Mouse (Mus musculus): Measurements from ENCODE around the gene Gm20388. TPM values are rescaled to one million over a fixed set of nuclear protein-coding genes. Genes with fewer than 3 reads are reported as not detected.

Gm20388 gene
- total RNA-seq, 1 experiment from 2014 or later: 18.4 TPM

GRCm38 (mm10) chr8:120561539-120562435 lies 651.1 kb downstream of the Gm20388 start:
- no peak for ATAC-seq (replicated peaks in 1 of 2; ENCODE audit: insufficient read depth in 1 of 2, low FRiP score in 2 of 2, low TSS enrichment in 1 of 2, low read depth in 1 of 2, poor library complexity in 2 of 2, severe bottlenecking in 2 of 2)

- no peak for ATAC-seq (replicated peaks in 1 of 2; ENCODE audit: insufficient read depth in 1 of 2, low FRiP score in 2 of 2, low TSS enrichment in 1 of 2, low read depth in 1 of 2, poor library complexity in 2 of 2, severe bottlenecking in 2 of 2)
These were observed 652.2 kb downstream of the Gm20388 start for GRCm38 (mm10) chr8:120562680-120563347.

- no peak for ATAC-seq (replicated peaks in 1 of 2; ENCODE audit: insufficient read depth in 1 of 2, low FRiP score in 2 of 2, low TSS enrichment in 1 of 2, low read depth in 1 of 2, poor library complexity in 2 of 2, severe bottlenecking in 2 of 2)
These were observed 652.7 kb downstream of the Gm20388 start for GRCm38 (mm10) chr8:120563348-120563724.

- peak; percentile 82 to 86 for ATAC-seq (replicated peaks in 1 of 2; ENCODE audit: insufficient read depth in 1 of 2, low FRiP score in 2 of 2, low TSS enrichment in 1 of 2, low read depth in 1 of 2, poor library complexity in 2 of 2, severe bottlenecking in 2 of 2)
These were observed 653.5 kb downstream of the Gm20388 start for GRCm38 (mm10) chr8:120563851-120564837.

GRCm38 (mm10) chr8:120565151-120565711 lies 654.6 kb downstream of the Gm20388 start:
- ATAC-seq (replicated peaks in 1 of 2; ENCODE audit: insufficient read depth in 1 of 2, low FRiP score in 2 of 2, low TSS enrichment in 1 of 2, low read depth in 1 of 2, poor library complexity in 2 of 2, severe bottlenecking in 2 of 2): no peak

- peak; percentile 20 to 27; a peak in 3 of 4 replicates for ATAC-seq (replicated peaks in 1 of 2; ENCODE audit: insufficient read depth in 1 of 2, low FRiP score in 2 of 2, low TSS enrichment in 1 of 2, low read depth in 1 of 2, poor library complexity in 2 of 2, severe bottlenecking in 2 of 2)
These were observed 656.0 kb downstream of the Gm20388 start for GRCm38 (mm10) chr8:120566681-120567080.

GRCm38 (mm10) chr8:120567731-120568130 lies 657.1 kb downstream of the Gm20388 start:
- no peak for ATAC-seq (replicated peaks in 1 of 2; ENCODE audit: insufficient read depth in 1 of 2, low FRiP score in 2 of 2, low TSS enrichment in 1 of 2, low read depth in 1 of 2, poor library complexity in 2 of 2, severe bottlenecking in 2 of 2)

- no peak for ATAC-seq (replicated peaks in 1 of 2; ENCODE audit: insufficient read depth in 1 of 2, low FRiP score in 2 of 2, low TSS enrichment in 1 of 2, low read depth in 1 of 2, poor library complexity in 2 of 2, severe bottlenecking in 2 of 2)
These were observed 657.6 kb downstream of the Gm20388 start for GRCm38 (mm10) chr8:120568164-120568798.

- no peak for ATAC-seq (replicated peaks in 1 of 2; ENCODE audit: insufficient read depth in 1 of 2, low FRiP score in 2 of 2, low TSS enrichment in 1 of 2, low read depth in 1 of 2, poor library complexity in 2 of 2, severe bottlenecking in 2 of 2)
These were observed 658.5 kb downstream of the Gm20388 start for GRCm38 (mm10) chr8:120569123-120569522.

- peak; percentile 27 to 28; a peak in 1 of 4 replicates for ATAC-seq (replicated peaks in 1 of 2; ENCODE audit: insufficient read depth in 1 of 2, low FRiP score in 2 of 2, low TSS enrichment in 1 of 2, low read depth in 1 of 2, poor library complexity in 2 of 2, severe bottlenecking in 2 of 2)
These were observed 659.5 kb downstream of the Gm20388 start for GRCm38 (mm10) chr8:120569939-120570715.

- ATAC-seq (replicated peaks in 1 of 2; ENCODE audit: insufficient read depth in 1 of 2, low FRiP score in 2 of 2, low TSS enrichment in 1 of 2, low read depth in 1 of 2, poor library complexity in 2 of 2, severe bottlenecking in 2 of 2): no peak
These were observed 660.9 kb downstream of the Gm20388 start for GRCm38 (mm10) chr8:120571561-120571960.

GRCm38 (mm10) chr8:120572534-120572933 lies 661.9 kb downstream of the Gm20388 start:
- peak; percentile 43 to 47 for ATAC-seq (replicated peaks in 1 of 2; ENCODE audit: insufficient read depth in 1 of 2, low FRiP score in 2 of 2, low TSS enrichment in 1 of 2, low read depth in 1 of 2, poor library complexity in 2 of 2, severe bottlenecking in 2 of 2)

GRCm38 (mm10) chr8:120573866-120574265 lies 663.2 kb downstream of the Gm20388 start:
- ATAC-seq (replicated peaks in 1 of 2; ENCODE audit: insufficient read depth in 1 of 2, low FRiP score in 2 of 2, low TSS enrichment in 1 of 2, low read depth in 1 of 2, poor library complexity in 2 of 2, severe bottlenecking in 2 of 2): no peak

GRCm38 (mm10) chr8:120574941-120575340 lies 664.3 kb downstream of the Gm20388 start:
- no peak for ATAC-seq (replicated peaks in 1 of 2; ENCODE audit: insufficient read depth in 1 of 2, low FRiP score in 2 of 2, low TSS enrichment in 1 of 2, low read depth in 1 of 2, poor library complexity in 2 of 2, severe bottlenecking in 2 of 2)

GRCm38 (mm10) chr8:120575801-120576200 lies 665.2 kb downstream of the Gm20388 start:
- no peak for ATAC-seq (replicated peaks in 1 of 2; ENCODE audit: insufficient read depth in 1 of 2, low FRiP score in 2 of 2, low TSS enrichment in 1 of 2, low read depth in 1 of 2, poor library complexity in 2 of 2, severe bottlenecking in 2 of 2)

- no peak for ATAC-seq (replicated peaks in 1 of 2; ENCODE audit: insufficient read depth in 1 of 2, low FRiP score in 2 of 2, low TSS enrichment in 1 of 2, low read depth in 1 of 2, poor library complexity in 2 of 2, severe bottlenecking in 2 of 2)
These were observed 667.2 kb downstream of the Gm20388 start for GRCm38 (mm10) chr8:120577821-120578220.
